Mouse (Mus musculus) cerebellum, adult 2 months (tissue): Measurements from ENCODE around the gene Fis1. TPM values are rescaled to one million over a fixed set of nuclear protein-coding genes. Genes with fewer than 3 reads are reported as not detected.
"Not testable (repeated sequence)": the region's sequence is repeated elsewhere in the genome, so short reads cannot be mapped to it uniquely, and the experiment has no call there.

ENCODE experiments used
- DNase-seq, 2 experiments: peaks; one replicate each; pipeline ENCODE4 v3.0.0; 2021
- H3K27ac ChIP-seq: fragments of 200-500 bp; 2 replicates; pipeline ENCODE4 v1.5.1; 2012; ENCODE audit warnings: low read length, control low read depth, inconsistent platforms; ENCODE audit not compliant: insufficient read depth
- H3K27me3 ChIP-seq: fragments of 200-500 bp; 2 replicates; pipeline ENCODE4 v1.6.1; 2012; ENCODE audit warnings: inconsistent platforms, mild to moderate bottlenecking, low read length, moderate library complexity; ENCODE audit not compliant: control insufficient read depth, insufficient read depth
- H3K4me1 ChIP-seq: fragments of 200-500 bp; 2 replicates; pipeline ENCODE4 v1.6.1; 2011; ENCODE audit warnings: low read length; ENCODE audit not compliant: control insufficient read depth, insufficient read depth
- H3K4me3 ChIP-seq: fragments of 200-500 bp; replicated peaks from 2 replicates; pipeline ENCODE3; 2011; ENCODE audit warnings: mild to moderate bottlenecking, low read depth, low read length, control low read depth; ENCODE audit not compliant: insufficient read depth
- CTCF ChIP-seq: fragments of 200-500 bp; IDR thresholded peaks from 2 replicates; pipeline ENCODE4 v1.5.1; 2011; ENCODE audit warnings: low read depth, mild to moderate bottlenecking, control low read depth, low read length, moderate library complexity, borderline replicate concordance; ENCODE audit not compliant: insufficient read depth
- POLR2A ChIP-seq: fragments of 200-500 bp; IDR thresholded peaks from 2 replicates; pipeline ENCODE4 v1.6.1; 2011; ENCODE audit warnings: low read length, control low read depth, borderline replicate concordance; ENCODE audit not compliant: insufficient read depth
- WGBS: fragments of 180-500 bp; shearing (Covaris S2); methylation state at CpG from one replicate; pipeline ENCODE4 v1.1.7; 2018; 5-methylcytosine and 5-hydroxymethylcytosine counted together
- polyA plus RNA-seq: library from polyadenylated mRNA; depleted of rRNA; stranded (reverse); fragments of >200 nt; gene quantifications from 2 replicates; pipeline ENCODE4 v1.2.3, GENCODE M21; 2012

Gene Fis1
- polyA plus RNA-seq, 1 experiment: 473 TPM

DNA sequence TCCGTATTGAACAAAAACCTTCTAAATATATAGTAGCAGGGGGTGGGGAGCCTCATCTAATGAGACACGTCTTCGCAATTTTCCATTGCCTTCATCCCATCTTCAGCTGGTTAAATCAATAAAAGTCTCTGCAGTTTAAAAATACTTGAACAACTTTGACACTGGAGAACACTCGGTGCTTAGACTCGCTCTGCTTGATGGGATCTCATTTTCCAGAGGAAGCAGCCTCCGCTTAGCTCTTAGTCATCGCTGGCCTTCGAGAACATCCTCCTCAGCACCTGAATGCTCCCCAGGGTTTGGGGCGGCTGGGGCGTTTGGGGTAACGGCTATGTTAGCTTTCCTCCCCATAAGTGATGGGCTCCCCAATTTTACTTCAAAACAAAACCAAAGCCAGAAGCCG is 8.0 kb upstream of the Fis1 start:
- no peaks in the 10 kb centered on the region for H3K27me3 ChIP-seq
- 84% methylated on average over 12 of the region's 12 CpGs for WGBS
- H3K4me3 ChIP-seq: no peak overlapping the region
- no peaks in the 10 kb centered on the region for H3K4me1 ChIP-seq
- DNase-seq: no peak
- no peak overlapping the region for H3K27ac ChIP-seq
- no peak for TF ChIP-seq CTCF
- TF ChIP-seq POLR2A: no peak

DNA sequence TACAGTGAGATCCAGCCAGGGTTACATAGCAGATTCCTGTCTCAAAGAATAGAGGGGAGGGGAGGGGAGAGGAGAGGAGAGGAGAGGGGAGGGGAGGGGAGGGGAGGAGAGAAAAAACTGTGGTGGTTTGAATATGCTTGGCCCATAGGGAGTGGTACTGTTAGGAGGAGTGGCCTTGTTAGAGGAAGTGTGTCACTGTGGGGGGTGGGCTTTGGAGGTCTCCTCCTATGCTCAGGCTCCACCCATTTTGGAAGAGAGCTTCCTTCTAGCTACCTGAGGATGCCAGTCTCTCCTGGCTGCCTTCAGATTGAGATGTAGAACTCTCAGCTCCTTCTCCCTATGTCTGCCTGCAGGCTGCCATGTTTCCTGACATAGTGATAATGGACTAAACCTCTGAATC is 5.2 kb upstream of the Fis1 start:
- TF ChIP-seq POLR2A (no peak), CTCF (no peak)
- H3K4me1 ChIP-seq: no peaks in the 10 kb centered on the region
- no peaks in the 10 kb centered on the region for H3K27me3 ChIP-seq
- H3K27ac ChIP-seq: no peak overlapping the region
- DNase-seq: no peak
- H3K4me3 ChIP-seq: no peak overlapping the region

GRCm38 (mm10) chr5:136949551-136950336 is 3.3 kb upstream of the Fis1 start:
- DNase-seq, H3K4me3 ChIP-seq, H3K4me1 ChIP-seq, H3K27ac ChIP-seq, H3K27me3 ChIP-seq: not testable (repeated sequence)
- 72% methylated on average over 14 of the region's 14 CpGs for WGBS

DNA sequence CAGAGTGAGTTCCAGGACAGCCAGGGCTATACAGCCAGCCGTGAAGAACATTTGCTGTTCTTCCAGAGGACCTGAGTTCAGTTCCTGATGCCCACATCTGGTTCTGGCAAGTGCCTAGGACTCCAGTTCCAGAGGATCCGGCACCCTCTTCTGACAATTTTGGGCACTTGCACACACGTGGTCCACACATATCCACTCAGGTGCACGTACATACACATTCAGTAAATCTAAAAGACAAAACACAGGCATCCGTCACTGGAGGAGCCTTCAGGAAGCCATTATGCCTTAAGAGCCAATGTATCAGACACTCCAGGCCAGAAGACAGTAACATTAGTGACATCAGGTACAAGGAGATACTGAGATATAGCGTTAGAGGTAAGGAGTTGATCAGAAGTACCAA is 2.6 kb upstream of the Fis1 start:
- H3K4me3 ChIP-seq: no peak overlapping the region
- TF ChIP-seq POLR2A: no peak
- no peak for TF ChIP-seq CTCF
- DNase-seq: no peak
- H3K4me1 ChIP-seq: peaks cover 4% of the 10 kb centered on the region
- 90% methylated on average over 6 of the region's 6 CpGs for WGBS
- no peaks in the 10 kb centered on the region for H3K27me3 ChIP-seq
- no peak overlapping the region for H3K27ac ChIP-seq

DNA sequence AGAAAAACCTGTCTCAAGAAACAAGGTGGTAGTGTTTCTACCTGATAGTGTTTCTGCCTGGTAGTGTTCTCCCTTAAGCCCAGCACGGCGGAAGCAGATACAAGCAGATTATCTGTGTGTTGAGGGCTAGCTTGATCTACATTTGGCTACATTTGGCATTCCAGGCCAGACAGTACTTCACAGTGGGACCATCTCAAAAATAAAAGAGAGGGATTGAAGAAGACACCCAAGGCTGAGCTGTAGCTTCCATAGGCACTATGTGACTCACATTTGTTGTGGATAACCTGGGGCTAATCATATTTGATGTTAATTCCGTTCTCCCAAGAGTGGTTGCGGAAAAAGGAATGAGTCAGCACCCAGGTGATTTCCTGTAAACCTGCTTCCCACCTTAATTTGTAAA is 922 bp upstream of the Fis1 start:
- H3K4me1 ChIP-seq: peaks cover 4% of the 10 kb centered on the region
- no peak for TF ChIP-seq CTCF
- no peak for TF ChIP-seq POLR2A
- H3K27ac ChIP-seq: no peak overlapping the region
- no peaks in the 10 kb centered on the region for H3K27me3 ChIP-seq
- DNase-seq: no peak
- no peak overlapping the region for H3K4me3 ChIP-seq
- WGBS: 80% methylated on average over 4 of the region's 4 CpGs

DNA sequence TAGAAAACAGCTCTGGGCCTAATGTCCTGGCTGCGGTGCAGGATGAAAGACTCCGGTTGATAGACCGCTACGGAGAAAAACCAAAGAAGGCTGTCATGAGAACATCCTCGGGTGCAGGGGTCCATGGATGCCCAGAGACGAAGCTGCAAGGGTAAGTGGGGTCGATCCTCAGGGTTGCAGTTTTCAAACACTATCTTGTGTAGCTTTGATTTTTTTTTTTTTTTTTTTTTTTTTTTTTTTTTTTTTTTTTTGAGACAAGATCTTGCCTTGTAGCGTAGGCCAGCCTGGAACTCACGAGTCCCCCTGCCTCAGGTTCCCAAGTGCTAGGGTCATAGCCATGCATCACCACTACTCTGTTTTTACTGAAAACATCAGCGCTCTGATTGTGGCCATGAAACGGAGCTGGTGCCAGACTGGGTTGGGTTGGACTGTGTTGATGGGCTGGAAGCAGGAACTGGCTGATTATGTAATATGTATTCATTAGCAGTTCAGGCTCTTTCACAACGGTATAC is 421 bp downstream of the Fis1 start:
- TF ChIP-seq POLR2A (no peak), CTCF (no peak)
- H3K4me3 ChIP-seq: peak overlapping the region; percentile 93

GRCm38 (mm10) chr5:136955622-136956021 is 2.5 kb downstream of the Fis1 start:
- WGBS: 89% methylated on average over 4 of the region's 4 CpGs
- TF ChIP-seq CTCF (no peak), POLR2A (no peak)
- peaks cover 8% of the 10 kb centered on the region for H3K4me1 ChIP-seq

More for the DNA sequence above, 421 bp downstream of the Fis1 start:
- H3K27me3 ChIP-seq: no peaks in the 10 kb centered on the region
- peaks cover 5% of the 10 kb centered on the region for H3K4me1 ChIP-seq
- DNase-seq: peak; percentile 52 to 65
- WGBS: 1% methylated on average over 12 of the region's 12 CpGs
- H3K27ac ChIP-seq: peak overlapping the region; percentile 54; the same call in 1 of the 2 replicates

DNA sequence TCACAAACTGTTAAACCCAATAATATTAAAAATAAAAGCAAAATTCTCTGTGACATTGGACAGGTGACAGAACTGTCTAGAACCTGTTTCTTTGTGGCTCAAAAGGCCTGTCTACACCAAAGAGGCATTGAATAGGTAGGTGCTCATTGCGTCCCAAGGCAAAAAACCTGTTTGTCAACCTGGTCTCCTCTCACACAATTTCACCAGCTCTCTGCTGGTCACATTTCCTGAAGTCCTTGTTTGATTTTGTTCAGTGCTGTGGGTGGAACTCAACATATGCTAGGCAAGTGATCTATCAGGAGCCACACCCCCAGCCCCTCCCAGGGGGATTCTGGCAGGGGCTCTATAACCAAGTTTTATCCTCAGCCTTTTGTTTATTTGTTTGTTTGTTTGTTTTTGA is 4.2 kb downstream of the Fis1 start:
- WGBS: 92% methylated on average over 1 of the region's 1 CpGs
- H3K27ac ChIP-seq: no peak overlapping the region
- no peaks in the 10 kb centered on the region for H3K27me3 ChIP-seq
- no peak overlapping the region for H3K4me3 ChIP-seq
- TF ChIP-seq POLR2A: no peak
- no peak for TF ChIP-seq CTCF
- peaks cover 12% of the 10 kb centered on the region for H3K4me1 ChIP-seq
- no peak for DNase-seq

More at GRCm38 (mm10) chr5:136955622-136956021, 2.5 kb downstream of the Fis1 start:
- Histone ChIP-seq H3K4me3 (no peak overlapping the region), H3K27me3 (no peaks in the 10 kb centered on the region), H3K27ac (no peak overlapping the region)
- DNase-seq: no peak
